Mouse (Mus musculus): ENCODE results near the gene Cmtm8. TPM values are rescaled to one million over a fixed set of nuclear protein-coding genes. Genes with fewer than 3 reads are reported as not detected.

The Cmtm8 gene
- total RNA-seq, 1 experiment from 2014 or later, result 9.0 TPM

DNA sequence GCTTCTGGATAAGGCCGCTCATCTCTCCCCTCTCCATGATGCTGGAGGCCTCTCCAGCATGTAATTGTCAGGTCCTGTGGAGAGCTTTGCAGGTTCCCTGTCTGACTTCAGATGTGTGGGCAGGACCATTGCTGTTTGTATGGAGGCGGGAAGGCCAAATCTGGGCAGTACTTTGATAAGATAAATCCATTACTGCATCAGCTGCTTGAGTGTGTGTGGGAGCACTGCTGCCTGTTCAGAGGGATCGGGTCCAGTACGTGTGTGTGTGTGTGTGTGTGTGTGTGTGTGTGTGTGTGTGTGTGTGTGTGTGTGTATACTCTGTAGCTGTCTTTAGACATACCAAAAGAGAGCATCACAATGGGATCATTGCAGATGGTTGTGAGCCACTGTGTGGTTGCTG, 98.8 kb downstream of the Cmtm8 start:
- no peak for ATAC-seq (replicated peaks in 1 of 2; ENCODE audit: insufficient read depth in 1 of 2, low FRiP score in 2 of 2, low TSS enrichment in 1 of 2, low read depth in 1 of 2, poor library complexity in 2 of 2, severe bottlenecking in 2 of 2)

DNA sequence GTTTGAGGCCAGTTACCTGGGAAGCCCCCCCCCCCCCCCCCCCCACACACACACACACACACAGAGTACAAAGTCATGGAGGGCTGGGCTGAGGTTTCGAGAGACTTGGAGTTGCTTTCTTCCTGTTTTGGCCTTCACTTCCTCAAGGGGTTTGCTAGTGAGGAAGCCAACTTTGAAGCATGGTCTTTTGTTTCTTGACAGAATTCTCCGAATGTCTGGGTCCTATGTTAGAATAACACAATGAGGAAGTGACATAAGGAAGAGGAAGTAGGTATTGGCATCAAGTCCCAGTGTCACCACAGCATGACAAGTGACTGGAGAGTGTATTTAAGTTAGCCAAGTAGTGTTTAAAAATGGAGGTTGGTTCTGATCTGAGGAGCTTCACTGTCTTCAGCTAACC, 101.2 kb downstream of the Cmtm8 start:
- ATAC-seq (replicated peaks in 1 of 2; ENCODE audit: insufficient read depth in 1 of 2, low FRiP score in 2 of 2, low TSS enrichment in 1 of 2, low read depth in 1 of 2, poor library complexity in 2 of 2, severe bottlenecking in 2 of 2), result peak; percentile 91 to 97

GRCm38 (mm10) chr9:114740336-114740735, 103.6 kb downstream of the Cmtm8 start:
- ATAC-seq (replicated peaks in 1 of 2; ENCODE audit: insufficient read depth in 1 of 2, low FRiP score in 2 of 2, low TSS enrichment in 1 of 2, low read depth in 1 of 2, poor library complexity in 2 of 2, severe bottlenecking in 2 of 2), result no peak

Other genes starting within 250 kb of the Cmtm8 start
- 45.1 and 51.3 TPM in 2 replicates for gene Cnot10, start 204.0 kb downstream of the Cmtm8 start, total RNA-seq (2017)
- gene Dync1li1, start 155.4 kb downstream of the Cmtm8 start, total RNA-seq (2017), result 48.2 and 62.9 TPM in 2 replicates
- gene Cmtm6, start 113.0 kb downstream of the Cmtm8 start, total RNA-seq (2017), result 66.4 and 85.0 TPM in 2 replicates
- gene Cmtm7, start 62.3 kb downstream of the Cmtm8 start, total RNA-seq (2017), result 461 and 641 TPM in 2 replicates
- 17.0 and 21.8 TPM in 2 replicates for gene Gpd1l, start 89.8 kb upstream of the Cmtm8 start, total RNA-seq (2017)
- gene Osbpl10, start 134.4 kb upstream of the Cmtm8 start, total RNA-seq (2017), result 0.69 TPM in 1 of 2 replicates, not detected in the other
- gene Rps27rt, start 138.6 kb upstream of the Cmtm8 start, total RNA-seq (2017), result 151 and 344 TPM in 2 replicates

Measured in hematopoietic stem cell, adult 5-6 weeks (primary cell).